Mouse (Mus musculus): ENCODE data around the gene Golph3l.

Gene Golph3l

GRCm38 (mm10) chr3:95658236-95658867 is 69.6 kb downstream of the Golph3l start, which contains the start of gene Mcl1:
Mcl1 (plus strand) TSS chr3:95658788.
- DNase-seq = peak; percentile 98

GRCm38 (mm10) chr3:95658868-95659712 is 70.4 kb downstream of the Golph3l start:
- peak; percentile 88 for DNase-seq

DNA sequence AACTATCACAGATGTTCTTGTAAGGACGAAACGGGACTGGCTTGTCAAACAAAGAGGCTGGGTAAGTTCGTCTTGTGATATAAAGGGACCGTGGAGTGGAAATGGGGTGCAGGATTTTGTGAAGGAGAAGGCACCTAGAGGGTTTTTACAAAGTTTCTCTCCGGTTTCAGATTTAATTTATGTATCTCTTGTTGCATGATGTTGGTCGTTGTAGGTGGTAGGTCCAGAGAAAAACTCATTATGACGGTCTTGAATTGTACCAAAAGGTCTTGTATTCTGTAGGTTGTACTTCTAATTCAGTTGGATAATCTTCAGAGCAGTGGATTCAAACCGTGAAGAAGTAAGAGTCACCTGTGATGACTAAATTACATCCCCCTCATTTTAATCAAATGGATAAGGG is 71.2 kb downstream of the Golph3l start:
- DNase-seq = no peak

DNA sequence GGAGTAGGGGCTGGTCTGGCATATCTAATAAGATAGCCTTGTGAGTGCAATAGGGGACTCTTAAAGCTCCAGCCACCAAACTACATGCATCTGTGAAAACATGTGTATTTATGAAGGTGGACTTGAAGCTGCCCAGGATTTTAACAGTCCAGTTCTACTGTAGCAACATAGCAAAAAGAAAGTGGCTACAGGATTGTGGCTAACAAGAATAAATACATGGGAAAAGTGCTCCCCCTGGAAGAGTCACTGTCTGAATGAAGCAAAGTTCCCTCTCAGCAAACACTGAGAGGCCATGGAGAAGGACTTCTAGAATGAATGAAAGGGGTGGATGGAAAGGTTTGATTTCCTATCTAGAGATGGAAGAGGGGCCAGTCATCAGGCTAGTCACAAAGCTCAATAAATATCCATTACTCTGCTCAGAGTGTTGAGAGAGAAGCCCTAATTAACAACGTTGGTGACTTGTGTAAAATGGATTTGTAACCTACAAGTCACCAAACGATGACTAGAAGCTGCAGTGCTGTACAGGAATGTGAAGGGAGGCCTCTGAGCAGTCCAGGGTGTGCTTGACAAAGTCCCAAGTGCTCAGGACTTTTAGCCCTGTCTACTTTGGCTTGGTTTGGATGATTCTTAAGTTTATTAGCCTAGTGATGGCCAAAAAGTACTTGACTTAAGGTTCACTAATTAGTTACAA is 72.2 kb downstream of the Golph3l start:
- no peak for DNase-seq

- peak; percentile 38 for DNase-seq
Measured at GRCm38 (mm10) chr3:95661945-95662715, 73.4 kb downstream of the Golph3l start.

DNA sequence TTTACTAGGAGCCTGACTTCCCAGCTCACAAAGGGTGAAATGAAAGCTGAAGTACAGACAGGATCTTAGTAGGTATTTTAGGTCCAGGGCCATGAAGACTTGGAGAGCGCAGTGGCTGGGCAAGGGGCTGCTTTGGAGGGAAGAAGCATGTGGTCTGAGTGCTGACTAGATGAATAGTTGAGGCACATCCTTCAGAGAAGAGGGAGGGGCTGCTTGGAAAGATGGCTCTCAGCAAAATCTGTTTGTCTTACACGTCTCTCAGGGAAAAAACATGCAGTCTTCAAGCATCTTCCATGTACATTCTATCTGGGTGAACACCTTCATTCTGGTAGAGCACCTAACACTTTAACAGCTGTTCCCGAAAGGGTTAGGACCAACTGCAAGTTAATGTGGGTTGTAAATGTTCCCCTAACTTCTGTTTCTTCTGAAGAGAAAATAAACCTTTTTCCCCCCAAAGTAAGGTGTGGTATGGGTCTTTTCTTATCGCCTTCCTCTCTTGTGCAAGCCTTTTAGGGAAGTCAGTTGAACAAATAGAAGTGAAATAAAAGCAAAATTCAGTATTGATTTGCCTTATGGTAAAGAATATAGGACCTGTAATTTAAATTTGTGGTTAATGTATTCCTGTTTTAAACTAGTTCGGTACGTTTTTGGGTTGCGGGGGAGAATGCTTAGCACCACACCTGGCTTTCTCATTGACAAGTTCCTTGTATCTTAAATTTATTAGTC is 74.2 kb downstream of the Golph3l start:
- DNase-seq = no peak

DNA sequence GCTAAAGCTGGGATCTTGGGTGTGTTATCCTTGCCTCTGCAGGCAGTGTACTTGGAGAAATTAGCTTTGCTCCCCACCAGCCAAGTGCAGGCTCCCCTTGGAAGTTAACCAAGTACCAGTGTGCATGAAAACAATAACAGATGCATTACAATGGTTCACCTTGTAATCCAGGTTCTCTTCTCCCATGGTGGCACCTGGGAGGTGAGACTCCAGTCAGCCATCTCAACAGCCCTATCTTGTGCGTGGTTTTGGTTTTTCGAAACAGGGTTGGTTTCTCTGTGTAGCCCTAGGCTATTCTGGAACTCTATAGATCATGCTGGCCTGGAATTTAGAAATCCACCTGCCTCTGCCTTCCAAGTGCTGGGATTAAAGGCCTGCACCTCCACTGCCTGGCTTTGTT is 74.8 kb downstream of the Golph3l start:
- DNase-seq = no peak

DNA sequence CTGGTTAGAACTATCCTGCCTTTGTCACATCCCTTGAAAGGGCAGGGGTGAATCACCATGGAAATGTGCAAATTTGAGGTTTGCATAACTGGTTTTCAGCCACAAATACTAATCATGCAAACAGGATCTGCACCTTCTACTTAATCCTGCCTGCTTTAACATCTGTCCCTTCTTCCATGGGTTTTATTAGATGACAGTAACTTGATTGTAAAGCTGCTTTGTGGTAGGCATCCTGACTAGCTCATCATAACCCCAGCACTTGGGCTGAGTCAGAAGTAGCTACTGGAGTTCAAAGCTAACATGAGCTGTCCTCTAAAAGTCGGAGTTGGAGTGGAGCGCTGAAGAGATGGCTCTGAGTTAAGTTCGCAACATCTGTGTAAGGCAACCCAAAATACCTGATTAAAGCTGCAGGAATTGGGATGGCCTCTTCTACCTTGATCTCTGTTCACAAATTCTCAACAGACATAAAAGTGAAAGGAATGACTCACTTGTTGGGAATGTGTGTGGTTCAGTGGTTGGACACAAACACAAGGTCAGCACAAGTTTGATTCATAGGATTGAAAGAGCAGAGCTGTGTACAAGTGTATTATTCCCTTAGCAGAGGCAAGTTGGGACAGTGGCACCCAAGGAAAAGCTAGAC is 75.4 kb downstream of the Golph3l start:
- DNase-seq = no peak

DNA sequence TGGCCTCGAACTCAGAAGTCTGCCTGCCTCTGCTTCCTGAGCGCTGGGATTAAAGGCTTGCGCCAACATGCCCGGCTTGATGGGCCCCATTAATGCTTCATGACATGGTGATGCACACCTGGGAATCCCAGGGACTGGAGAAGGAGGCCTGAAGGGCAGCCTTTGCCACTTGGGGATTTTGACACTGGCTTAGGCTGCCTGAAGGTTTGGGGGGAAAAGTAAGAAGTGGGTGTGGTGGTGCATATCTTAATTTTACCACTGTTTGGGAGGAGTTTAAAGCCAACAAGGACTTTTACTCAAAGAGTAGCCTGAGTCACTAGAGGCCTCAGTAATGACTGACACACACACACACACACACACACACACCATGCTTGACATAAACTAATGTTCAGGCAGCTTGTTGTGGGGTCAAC is 76.2 kb downstream of the Golph3l start:
- no peak for DNase-seq

- peak; percentile 80 for DNase-seq
Measured at GRCm38 (mm10) chr3:95666124-95666844, 77.5 kb downstream of the Golph3l start.

- no peak for DNase-seq
Measured at GRCm38 (mm10) chr3:95667521-95667920, 78.8 kb downstream of the Golph3l start.

DNA sequence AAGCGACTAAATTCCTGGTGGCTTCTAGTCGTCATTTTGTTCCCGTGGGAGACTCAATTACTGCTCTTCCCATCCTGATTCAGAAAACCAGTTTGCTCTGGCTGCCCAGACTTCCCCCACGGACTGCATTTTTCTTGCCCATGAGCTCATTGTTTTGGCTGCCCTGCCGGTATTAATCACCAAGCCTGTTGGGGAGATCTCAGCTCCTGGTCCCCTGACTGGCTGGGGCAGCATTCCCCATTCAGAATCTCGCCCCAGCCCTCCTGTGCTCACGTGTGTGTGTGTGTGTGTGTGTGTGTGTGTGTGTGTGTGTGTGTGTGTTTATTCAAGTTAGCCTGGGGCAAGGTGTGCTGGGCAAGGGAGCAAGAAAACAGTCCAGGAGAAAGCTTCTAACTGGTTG is 79.3 kb downstream of the Golph3l start:
- peak; percentile 77 for DNase-seq

Measured in kidney, postnatal 10 days (tissue).